Mouse (Mus musculus) midbrain, embryonic 16.5 days (tissue): ENCODE measurements around the gene Rftn1. TPM values are rescaled to one million over a fixed set of nuclear protein-coding genes. Genes with fewer than 3 reads are reported as not detected.
A peak's percentile ranks its signal among the peaks of the same experiment; 100 is the strongest.

Experiments used
- ATAC-seq: fragments of 200-750 bp; cut with Nextera tagmentation; 2 replicates; pipeline ENCODE4 v1.8.0; 2017; ENCODE audit warnings: moderate TSS enrichment
- H3K27ac ChIP-seq: fragments of 300-500 bp; sonication (generic); 2 replicates; pipeline ENCODE4 v1.5.1; 2014; ENCODE audit warnings: mild to moderate bottlenecking, low read length, mixed read lengths
- H3K27me3 ChIP-seq: fragments of 300-500 bp; sonication (generic); 2 replicates; pipeline ENCODE4 v1.6.1; 2014; ENCODE audit warnings: low read depth, low read length, mixed read lengths; ENCODE audit not compliant: control insufficient read depth, insufficient read depth
- H3K36me3 ChIP-seq: fragments of 300-500 bp; sonication (generic); 2 replicates; pipeline ENCODE4 v1.6.1; 2014; ENCODE audit warnings: mild to moderate bottlenecking, low read length, moderate library complexity, mixed read lengths; ENCODE audit not compliant: control insufficient read depth, insufficient read depth
- H3K4me1 ChIP-seq: fragments of 300-500 bp; sonication (generic); 2 replicates; pipeline ENCODE4 v1.6.1; 2014; ENCODE audit warnings: mild to moderate bottlenecking, low read length, mixed read lengths; ENCODE audit not compliant: control insufficient read depth, insufficient read depth
- H3K4me2 ChIP-seq: fragments of 300-500 bp; sonication (generic); 2 replicates; pipeline ENCODE4 v1.6.1; 2014; ENCODE audit warnings: mild to moderate bottlenecking, low read length, mixed read lengths
- H3K4me3 ChIP-seq: fragments of 300-500 bp; sonication (generic); 2 replicates; pipeline ENCODE4 v1.5.1; 2014; ENCODE audit warnings: low read depth, mild to moderate bottlenecking, low read length, moderate library complexity, mixed read lengths
- H3K9ac ChIP-seq: fragments of 300-500 bp; sonication (generic); 2 replicates; pipeline ENCODE4 v1.6.1; 2014; ENCODE audit warnings: low read depth, low read length, mixed read lengths
- H3K9me3 ChIP-seq: fragments of 300-500 bp; sonication (generic); replicated peaks from 2 replicates; pipeline ENCODE4 v1.6.1; 2014; ENCODE audit warnings: mild to moderate bottlenecking, low read length, mixed read lengths; ENCODE audit not compliant: control insufficient read depth, poor library complexity, severe bottlenecking
- WGBS: fragments of 180-500 bp; shearing (Covaris S2); extraction: QIAGEN DNeasy Blood & Tissue Kit; methylation state at CpG from one replicate; pipeline ENCODE4 v1.1.7; 2014; 5-methylcytosine and 5-hydroxymethylcytosine counted together
- polyA plus RNA-seq: library from polyadenylated mRNA; unstranded; fragments of >200 nt; fragmentation: Nextera tagmentation; extraction: Ambion mirVana; gene quantifications from 2 replicates; pipeline ENCODE4 v1.2.1, GENCODE M21; 2015

The Rftn1 gene
- polyA plus RNA-seq, 1 experiment from 2014 or later, result 28.2 TPM

DNA sequence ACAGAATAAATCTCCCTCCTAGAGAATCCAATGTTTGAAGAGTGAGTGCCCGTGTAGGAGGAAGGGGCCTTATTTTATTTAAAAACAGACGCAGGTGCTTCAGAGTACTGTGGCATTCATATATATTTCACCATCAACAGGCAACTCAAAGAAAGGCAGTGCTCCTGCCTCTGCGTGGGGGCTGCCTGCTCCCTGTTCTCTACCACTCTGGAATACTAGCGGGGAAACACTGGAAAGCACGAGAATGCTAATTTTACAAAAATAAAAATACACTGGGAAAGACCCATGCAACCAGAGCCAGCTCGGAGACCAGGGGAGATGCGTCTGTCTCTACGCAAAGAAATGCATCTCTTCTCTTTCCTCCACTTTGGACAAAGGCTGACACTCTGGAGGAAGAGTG is 91.1 kb downstream of the Rftn1 start:
- WGBS, result 52% methylated on average over 8 of the region's 8 CpGs
- ATAC-seq, result peak; percentile 58; the same call in 1 of the 2 replicates
- no peak overlapping the region for H3K4me3 ChIP-seq
- H3K27me3 ChIP-seq, result no peaks in the 10 kb centered on the region
- no peak overlapping the region for H3K27ac ChIP-seq
- no peaks in the 10 kb centered on the region for H3K36me3 ChIP-seq
- H3K4me1 ChIP-seq, result 0 out of 2 replicates have a peak, but pooled peaks cover 4% of the 10 kb centered on the region
- no peak overlapping the region for H3K9ac ChIP-seq
- no peaks in the 10 kb centered on the region for H3K9me3 ChIP-seq
- H3K4me2 ChIP-seq, result no peak overlapping the region

DNA sequence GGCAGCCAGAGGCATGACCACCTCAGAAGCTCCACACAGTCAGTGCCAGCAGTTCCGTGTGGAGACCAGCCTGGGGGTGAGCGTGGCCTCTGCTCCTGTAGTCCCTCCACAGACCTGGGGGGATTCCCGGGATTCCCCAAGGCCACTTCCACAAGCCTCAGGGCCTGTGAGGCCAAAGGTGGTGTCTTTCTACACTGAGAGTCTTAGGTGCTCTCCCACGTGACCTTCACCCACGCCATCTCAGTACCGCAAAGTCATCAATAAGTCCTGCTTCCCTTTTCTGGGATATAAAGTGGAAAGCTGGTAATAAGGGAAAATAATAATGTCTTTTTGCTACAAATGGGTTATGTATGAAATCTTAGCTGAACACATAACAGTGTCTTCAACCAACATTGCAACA is 92.2 kb downstream of the Rftn1 start:
- H3K9me3 ChIP-seq, result no peaks in the 10 kb centered on the region

DNA sequence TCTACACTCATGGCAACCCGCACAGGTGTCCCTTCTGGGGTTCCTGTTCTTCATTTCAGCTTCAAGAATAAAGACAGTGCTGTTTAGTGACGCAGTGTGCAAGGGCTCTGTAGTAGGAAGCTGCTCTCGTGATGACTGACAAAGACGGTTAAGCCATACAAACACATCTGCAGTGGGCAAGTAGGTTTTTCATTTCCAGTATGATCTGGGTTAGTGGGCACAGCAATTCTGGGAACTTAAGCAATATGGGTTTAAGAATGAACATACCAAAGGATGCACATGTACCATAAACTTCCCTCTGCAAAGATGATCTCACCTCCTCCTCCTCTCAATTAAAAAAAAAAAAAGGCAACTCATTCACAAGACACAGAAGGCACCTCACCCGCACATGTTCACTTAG is 92.6 kb downstream of the Rftn1 start:
- no peak overlapping the region for H3K9ac ChIP-seq
- H3K4me2 ChIP-seq, result no peak overlapping the region
- 0 out of 2 replicates have a peak, but pooled peaks cover 6% of the 10 kb centered on the region for H3K4me1 ChIP-seq
- no peak overlapping the region for H3K4me3 ChIP-seq
- H3K27ac ChIP-seq, result no peak overlapping the region
- no peaks in the 10 kb centered on the region for H3K36me3 ChIP-seq
- ATAC-seq, result no peak
- 90% methylated on average over 5 of the region's 5 CpGs for WGBS
- no peaks in the 10 kb centered on the region for H3K27me3 ChIP-seq
- H3K9me3 ChIP-seq, result no peaks in the 10 kb centered on the region

More for the DNA sequence above, 92.2 kb downstream of the Rftn1 start:
- Histone ChIP-seq H3K4me2 (no peak overlapping the region), H3K4me1 (0 out of 2 replicates have a peak, but pooled peaks cover 6% of the 10 kb centered on the region), H3K9ac (no peak overlapping the region), H3K27ac (no peak overlapping the region), H3K4me3 (no peak overlapping the region), H3K27me3 (no peaks in the 10 kb centered on the region), H3K36me3 (no peaks in the 10 kb centered on the region)
- no peak; the same call in 1 of the 2 replicates for ATAC-seq
- 91% methylated on average over 6 of the region's 6 CpGs for WGBS

DNA sequence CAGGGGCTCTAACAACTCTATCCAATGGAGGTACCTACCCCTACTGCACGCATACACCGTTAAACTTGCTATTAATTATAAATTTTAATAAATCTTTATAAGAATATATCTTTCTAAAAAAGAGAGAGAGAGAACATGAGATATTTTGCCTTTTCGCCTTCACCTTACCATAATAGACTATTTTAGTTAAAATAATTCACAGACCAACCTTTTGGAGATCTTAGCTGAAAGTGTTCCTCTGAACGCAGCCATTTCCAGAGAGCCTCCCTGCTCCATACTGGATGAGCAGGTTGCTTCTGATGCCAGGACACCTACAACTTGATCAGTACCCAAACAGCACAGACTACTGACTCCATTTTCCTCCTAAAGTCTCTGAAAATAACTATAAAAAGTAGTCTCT is 94.2 kb downstream of the Rftn1 start:
- peaks cover 8% of the 10 kb centered on the region; the same call in 1 of the 2 replicates for H3K4me1 ChIP-seq
- 96% methylated on average over 4 of the region's 4 CpGs for WGBS
- no peak overlapping the region for H3K27ac ChIP-seq
- H3K36me3 ChIP-seq, result no peaks in the 10 kb centered on the region
- no peak for ATAC-seq
- no peak overlapping the region for H3K4me2 ChIP-seq
- no peaks in the 10 kb centered on the region for H3K9me3 ChIP-seq
- no peak overlapping the region for H3K9ac ChIP-seq
- no peaks in the 10 kb centered on the region for H3K27me3 ChIP-seq
- no peak overlapping the region for H3K4me3 ChIP-seq

DNA sequence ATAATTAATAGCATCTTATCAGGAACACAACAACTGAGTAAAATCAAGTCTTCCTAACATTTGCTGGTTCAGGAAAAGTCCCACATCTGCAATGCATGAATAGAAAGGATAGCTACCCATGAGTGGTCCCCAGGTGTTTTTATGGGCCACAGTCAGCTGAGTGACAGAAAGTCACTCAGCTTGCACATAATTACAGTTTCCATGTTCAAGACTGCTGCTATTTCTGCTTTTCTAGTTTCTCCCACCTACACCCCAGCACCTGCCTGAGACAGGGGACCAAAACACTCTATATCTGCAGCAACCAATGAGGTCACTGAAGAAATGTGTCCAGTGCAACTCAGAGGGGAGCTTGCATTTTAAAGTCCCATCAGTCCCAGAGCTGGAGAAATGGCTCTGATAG is 95.9 kb downstream of the Rftn1 start:
- Histone ChIP-seq H3K4me1 (peaks cover 4% of the 10 kb centered on the region; the same call in 1 of the 2 replicates), H3K9ac (no peak overlapping the region), H3K4me3 (no peak overlapping the region), H3K4me2 (no peak overlapping the region), H3K27ac (no peak overlapping the region), H3K9me3 (no peaks in the 10 kb centered on the region), H3K36me3 (no peaks in the 10 kb centered on the region), H3K27me3 (no peaks in the 10 kb centered on the region)
- no peak for ATAC-seq

DNA sequence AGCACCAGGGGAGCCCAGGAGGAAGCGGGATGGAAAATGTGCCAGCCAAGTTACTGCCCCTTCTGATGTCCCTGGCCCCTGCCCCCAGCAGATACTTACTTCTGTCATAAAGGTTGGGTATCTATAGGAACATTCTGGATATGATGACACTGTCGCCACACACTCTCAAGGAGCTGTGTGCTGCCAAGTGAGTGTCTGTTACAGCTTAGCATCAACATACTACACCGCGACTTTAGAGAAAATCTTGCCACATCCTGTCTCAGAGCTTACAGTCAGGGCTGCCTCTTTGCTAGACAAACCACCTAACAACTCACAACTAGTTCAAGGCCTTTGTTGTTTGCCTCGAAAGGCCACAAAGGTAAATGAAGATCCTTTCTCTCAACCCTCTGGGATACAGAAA is 96.4 kb downstream of the Rftn1 start:
- Histone ChIP-seq H3K27me3 (no peaks in the 10 kb centered on the region), H3K4me2 (no peak overlapping the region), H3K9ac (no peak overlapping the region), H3K27ac (no peak overlapping the region), H3K4me3 (no peak overlapping the region), H3K4me1 (peaks cover 4% of the 10 kb centered on the region; the same call in 1 of the 2 replicates), H3K9me3 (no peaks in the 10 kb centered on the region), H3K36me3 (no peaks in the 10 kb centered on the region)
- ATAC-seq, result no peak
- 87% methylated on average over 5 of the region's 5 CpGs for WGBS

DNA sequence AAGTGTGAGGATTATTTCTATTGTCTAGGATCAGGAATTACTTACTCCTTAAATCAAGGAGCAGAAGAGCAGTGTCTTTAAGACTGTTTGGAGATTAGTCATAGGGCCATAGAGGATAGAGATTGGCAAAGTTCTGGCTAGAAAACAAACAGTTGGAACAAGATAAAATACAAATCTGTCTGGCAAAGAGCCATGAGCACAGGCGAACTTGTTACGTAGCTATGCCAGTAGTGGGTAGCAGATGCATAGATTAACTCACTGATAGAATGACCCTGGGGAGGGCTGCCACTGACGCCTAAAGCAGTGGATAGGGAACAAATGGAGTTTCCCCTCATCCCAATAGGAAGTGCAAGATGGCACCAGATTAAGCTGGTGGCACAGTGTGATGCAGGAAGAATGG is 97.1 kb downstream of the Rftn1 start:
- 32% methylated on average over 3 of the region's 3 CpGs for WGBS
- Histone ChIP-seq H3K9ac (no peak overlapping the region), H3K4me1 (peaks cover 4% of the 10 kb centered on the region; the same call in 1 of the 2 replicates), H3K4me2 (no peak overlapping the region), H3K9me3 (no peaks in the 10 kb centered on the region), H3K36me3 (no peaks in the 10 kb centered on the region), H3K27me3 (no peaks in the 10 kb centered on the region), H3K4me3 (no peak overlapping the region), H3K27ac (no peak overlapping the region)
- ATAC-seq, result no peak

DNA sequence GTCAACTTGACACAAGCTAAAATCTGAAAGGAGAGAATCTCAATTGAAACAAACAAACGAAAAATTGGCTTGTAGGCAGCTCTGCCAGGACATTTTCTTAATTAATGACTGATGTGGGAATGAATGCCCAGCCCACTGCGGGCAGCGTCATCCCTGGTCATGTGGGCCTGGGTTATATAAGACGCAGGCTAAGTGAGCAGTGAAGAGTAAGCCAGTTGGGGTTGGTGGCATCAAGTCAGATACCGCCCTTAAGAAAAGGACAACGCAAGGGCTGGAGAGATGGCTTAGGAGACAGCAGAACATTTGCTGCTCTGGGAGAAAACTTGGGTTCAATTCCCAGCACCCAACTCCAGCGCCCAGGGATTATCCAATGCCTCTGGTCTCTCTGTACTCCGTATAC is 97.6 kb downstream of the Rftn1 start:
- H3K4me2 ChIP-seq, result no peak overlapping the region
- WGBS, result 91% methylated on average over 8 of the region's 8 CpGs
- H3K36me3 ChIP-seq, result no peaks in the 10 kb centered on the region
- H3K4me1 ChIP-seq, result peaks cover 4% of the 10 kb centered on the region; the same call in 1 of the 2 replicates
- no peaks in the 10 kb centered on the region for H3K9me3 ChIP-seq
- H3K9ac ChIP-seq, result no peak overlapping the region
- H3K27me3 ChIP-seq, result no peaks in the 10 kb centered on the region
- no peak overlapping the region for H3K27ac ChIP-seq
- no peak overlapping the region for H3K4me3 ChIP-seq
- ATAC-seq, result no peak

DNA sequence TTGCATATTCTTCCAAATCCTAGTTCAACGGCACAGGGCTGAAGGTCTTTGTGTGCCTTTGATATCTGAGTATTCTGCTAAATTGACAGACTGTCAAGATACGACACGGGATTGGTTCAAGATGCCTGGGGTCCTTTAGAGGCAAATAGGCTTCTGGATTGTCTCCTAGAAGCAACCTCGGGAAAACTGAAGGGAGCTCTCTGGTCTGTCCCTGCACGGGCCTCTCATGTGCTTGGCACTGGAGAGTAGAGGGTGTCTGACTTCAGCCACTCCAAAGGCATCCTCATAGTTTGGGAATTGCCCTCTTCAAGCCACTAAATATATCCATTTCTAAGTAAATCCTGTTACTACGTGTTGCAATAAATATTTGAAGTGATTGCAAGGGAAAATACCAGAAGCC is 98.6 kb downstream of the Rftn1 start:
- H3K36me3 ChIP-seq, result no peaks in the 10 kb centered on the region
- 51% methylated on average over 6 of the region's 6 CpGs for WGBS
- ATAC-seq, result no peak

More for the DNA sequence above, 98.6 kb downstream of the Rftn1 start:
- Histone ChIP-seq H3K4me1 (peaks cover 4% of the 10 kb centered on the region; the same call in 1 of the 2 replicates), H3K9me3 (no peaks in the 10 kb centered on the region), H3K4me3 (no peak overlapping the region), H3K27ac (no peak overlapping the region), H3K9ac (no peak overlapping the region), H3K27me3 (no peaks in the 10 kb centered on the region), H3K4me2 (no peak overlapping the region)
